Mouse (Mus musculus) embryonic fibroblast, embryonic 13.5 days (primary cell): Measurements from ENCODE around the gene Gm11639. TPM values are rescaled to one million over a fixed set of nuclear protein-coding genes. Genes with fewer than 3 reads are reported as not detected.
A peak's percentile ranks its signal among the peaks of the same experiment; 100 is the strongest.

ENCODE experiments used
- H3K27ac ChIP-seq: 2 replicates; pipeline ENCODE4 v1.5.1; 2012; ENCODE audit warnings: low read length, control low read depth, inconsistent platforms; ENCODE audit not compliant: insufficient read depth
- H3K4me1 ChIP-seq: 2 replicates; pipeline ENCODE4 v1.6.1; 2011; ENCODE audit warnings: low read length; ENCODE audit not compliant: control insufficient read depth, insufficient read depth
- H3K4me3 ChIP-seq: 2 replicates; pipeline ENCODE4 v1.5.1; 2011; ENCODE audit warnings: mild to moderate bottlenecking, control low read depth, low read length; ENCODE audit not compliant: insufficient read depth
- CTCF ChIP-seq: IDR thresholded peaks from 2 replicates; pipeline ENCODE4 v1.5.1; 2011; ENCODE audit warnings: mild to moderate bottlenecking, control low read depth, low read length, moderate library complexity, borderline replicate concordance; ENCODE audit not compliant: insufficient read depth
- POLR2A ChIP-seq: IDR thresholded peaks from 2 replicates; pipeline ENCODE4 v1.6.1; 2011; ENCODE audit warnings: low read depth, mild to moderate bottlenecking, control low read depth, low read length, moderate library complexity
- polyA plus RNA-seq: library from polyadenylated mRNA; stranded (reverse); fragments of >200 nt; gene quantifications from 2 replicates; pipeline ENCODE4 v1.2.4, GENCODE M21; 2011; ENCODE audit warnings: low read depth; ENCODE audit not compliant: missing spikeins, insufficient read length

Gm11639 gene
- polyA plus RNA-seq, result 0.04 TPM in 1 of 2 replicates, not detected in the other

- TF ChIP-seq CTCF, result no peak
- no peak for TF ChIP-seq POLR2A
- no peaks in the 10 kb centered on the region for H3K4me1 ChIP-seq
- H3K4me3 ChIP-seq, result no peak within 1 kb of the TSS
- H3K27ac ChIP-seq, result no peak within 1 kb of the TSS
Observed at GRCm38 (mm10) chr11:104685548-104685947, at the start of gene Gm11639. TSS of gene Gm11639 (plus strand) at chr11:104685707.

DNA sequence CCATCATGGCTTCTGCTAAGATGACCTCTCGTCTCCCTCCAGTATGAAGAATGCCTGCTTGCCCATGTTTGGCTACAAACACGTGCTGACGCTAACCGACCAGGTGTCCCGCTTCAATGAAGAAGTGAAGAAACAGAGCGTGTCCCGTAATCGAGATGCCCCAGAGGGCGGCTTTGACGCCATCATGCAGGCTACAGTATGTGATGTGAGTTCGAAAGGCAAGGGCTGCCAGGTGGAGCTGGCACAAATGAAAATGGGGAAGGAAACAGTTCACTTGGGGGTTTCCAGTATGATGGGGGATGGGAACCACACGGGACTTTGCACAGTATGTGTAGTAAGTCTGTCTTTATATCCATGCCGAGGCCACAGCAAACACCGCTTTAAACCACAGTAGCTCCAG is 48.5 kb upstream of the Gm11639 start:
- no peak overlapping the region for H3K4me3 ChIP-seq
- peaks cover 5% of the 10 kb centered on the region for H3K4me1 ChIP-seq
- H3K27ac ChIP-seq, result no peak overlapping the region
- TF ChIP-seq POLR2A, result no peak
- no peak for TF ChIP-seq CTCF

- H3K4me3 ChIP-seq, result no peak overlapping the region
- peaks cover 5% of the 10 kb centered on the region for H3K4me1 ChIP-seq
- TF ChIP-seq CTCF, result no peak
- TF ChIP-seq POLR2A, result no peak
- no peak overlapping the region for H3K27ac ChIP-seq
Observed at GRCm38 (mm10) chr11:104638006-104638405, 47.5 kb upstream of the Gm11639 start.

DNA sequence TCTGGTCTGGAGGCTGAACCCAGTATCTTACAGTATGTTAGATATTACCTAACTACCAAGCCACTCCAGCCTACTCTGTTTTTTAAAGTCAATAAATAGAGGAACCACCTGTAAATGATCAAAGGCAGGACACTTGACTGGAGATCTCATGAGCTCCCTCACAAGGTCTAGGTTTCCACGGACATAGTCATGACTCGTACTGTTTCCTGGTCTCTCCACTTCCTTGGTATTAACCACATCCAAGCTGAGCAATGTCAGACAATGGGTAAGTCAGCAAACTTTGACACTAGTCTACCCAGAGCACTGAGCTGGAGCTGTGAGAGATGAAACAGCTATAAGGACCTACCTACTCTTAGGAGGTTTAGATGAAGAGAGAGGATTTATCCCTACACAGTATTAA is 46.6 kb upstream of the Gm11639 start:
- Histone ChIP-seq H3K4me3 (no peak overlapping the region), H3K27ac (no peak overlapping the region), H3K4me1 (peaks cover 5% of the 10 kb centered on the region)
- TF ChIP-seq POLR2A, result no peak
- TF ChIP-seq CTCF, result no peak

- TF ChIP-seq CTCF, result no peak
- no peak for TF ChIP-seq POLR2A
Observed at GRCm38 (mm10) chr11:104639634-104640033, 45.9 kb upstream of the Gm11639 start.

GRCm38 (mm10) chr11:104640894-104641293 is 44.6 kb upstream of the Gm11639 start:
- no peak for TF ChIP-seq POLR2A
- no peak for TF ChIP-seq CTCF
- Histone ChIP-seq H3K4me3 (no peak overlapping the region), H3K27ac (peak overlapping the region; percentile 67), H3K4me1 (peaks cover 5% of the 10 kb centered on the region)

More at GRCm38 (mm10) chr11:104639634-104640033, 45.9 kb upstream of the Gm11639 start:
- H3K4me1 ChIP-seq, result peaks cover 5% of the 10 kb centered on the region
- H3K27ac ChIP-seq, result 0 out of 2 replicates have a peak overlapping the region, but pooled peaks have one; percentile 21
- no peak overlapping the region for H3K4me3 ChIP-seq

DNA sequence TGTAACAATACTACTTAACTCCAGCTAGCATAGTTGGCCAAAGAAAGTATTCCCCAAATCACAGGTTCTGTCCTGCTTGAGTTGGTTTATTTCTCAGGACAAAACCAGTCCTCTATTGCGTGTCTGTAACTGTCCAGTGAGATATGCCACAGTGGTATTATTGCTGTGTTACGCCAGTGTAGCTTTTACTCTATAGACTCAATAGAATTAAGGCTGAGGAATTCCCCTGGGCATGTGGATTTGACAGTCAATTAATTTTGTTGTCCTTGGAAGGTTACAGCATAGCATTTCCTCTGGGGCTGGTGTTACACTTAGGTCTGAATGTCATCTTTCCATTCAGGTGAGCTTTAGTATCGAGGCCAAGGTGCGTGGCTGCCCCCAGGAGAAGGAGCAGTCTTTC is 42.3 kb upstream of the Gm11639 start:
- Histone ChIP-seq H3K4me3 (no peak overlapping the region), H3K4me1 (peaks cover 5% of the 10 kb centered on the region), H3K27ac (no peak overlapping the region)
- TF ChIP-seq POLR2A (no peak), CTCF (no peak)

DNA sequence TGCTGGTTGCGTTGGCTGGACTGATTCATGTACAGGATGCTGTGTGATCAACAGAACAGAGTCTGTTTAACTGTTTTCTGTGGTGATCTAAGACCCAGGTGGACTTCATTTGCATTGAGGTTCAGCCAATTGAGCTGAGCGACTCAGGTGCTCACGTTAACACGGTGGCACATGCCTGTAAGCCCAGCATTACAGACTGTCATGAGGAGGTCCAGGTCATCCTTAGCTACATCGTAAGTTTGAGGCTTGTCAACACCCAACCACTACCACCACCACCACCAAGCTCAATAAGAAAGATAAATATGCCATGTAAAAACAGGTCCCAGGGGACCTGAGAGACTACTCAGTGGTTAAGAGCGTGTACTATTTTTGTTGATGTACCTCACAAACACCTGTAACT is 40.1 kb upstream of the Gm11639 start:
- no peaks in the 10 kb centered on the region for H3K4me1 ChIP-seq
- no peak overlapping the region for H3K27ac ChIP-seq
- no peak overlapping the region for H3K4me3 ChIP-seq
- no peak for TF ChIP-seq CTCF
- TF ChIP-seq POLR2A, result no peak

DNA sequence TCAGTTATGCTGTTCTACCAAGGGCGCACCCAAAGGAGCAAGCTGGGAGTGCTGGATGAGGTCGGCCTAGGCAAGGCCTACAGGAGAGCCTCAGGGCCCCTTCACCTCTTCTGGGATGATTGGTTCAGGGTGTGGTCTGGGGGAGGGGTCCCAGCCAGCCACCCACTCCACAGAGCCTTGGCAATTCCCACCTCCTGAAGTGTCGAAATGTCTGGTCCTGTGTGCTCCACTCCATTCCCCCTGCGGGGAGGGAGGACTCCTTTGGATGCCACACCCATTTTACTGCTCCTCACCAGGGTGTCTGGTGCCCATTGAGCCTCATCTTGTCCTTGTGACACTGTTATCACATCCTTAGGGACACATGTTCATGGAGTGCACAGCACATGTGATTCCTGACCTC is 39.3 kb upstream of the Gm11639 start:
- no peak overlapping the region for H3K27ac ChIP-seq
- H3K4me3 ChIP-seq, result no peak overlapping the region
- TF ChIP-seq CTCF (no peak), POLR2A (no peak)
- H3K4me1 ChIP-seq, result no peaks in the 10 kb centered on the region

DNA sequence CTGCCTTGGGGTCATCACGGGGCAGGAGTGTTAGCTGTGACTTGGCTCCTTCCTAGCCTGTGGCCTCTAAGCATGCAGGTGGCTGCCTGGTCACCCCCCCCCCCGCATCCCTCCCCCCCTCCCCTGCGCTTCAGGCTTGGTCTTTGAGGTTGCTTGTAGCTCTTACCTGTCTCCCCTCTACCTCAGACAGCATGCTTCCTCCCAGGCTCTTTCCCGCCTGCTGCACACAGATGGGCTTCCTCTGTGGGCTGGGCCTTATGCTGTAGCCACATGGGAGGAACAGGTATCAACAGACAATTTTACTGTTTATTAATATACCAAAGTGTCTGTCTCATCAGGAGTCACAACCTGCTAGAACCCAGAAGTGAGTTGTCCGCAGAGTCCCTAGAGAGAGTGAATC is 38.9 kb upstream of the Gm11639 start:
- H3K27ac ChIP-seq, result no peak overlapping the region
- H3K4me3 ChIP-seq, result no peak overlapping the region
- TF ChIP-seq CTCF (no peak), POLR2A (no peak)
- H3K4me1 ChIP-seq, result no peaks in the 10 kb centered on the region
